Mouse (Mus musculus): ENCODE results near the gene Asb16.

DNA sequence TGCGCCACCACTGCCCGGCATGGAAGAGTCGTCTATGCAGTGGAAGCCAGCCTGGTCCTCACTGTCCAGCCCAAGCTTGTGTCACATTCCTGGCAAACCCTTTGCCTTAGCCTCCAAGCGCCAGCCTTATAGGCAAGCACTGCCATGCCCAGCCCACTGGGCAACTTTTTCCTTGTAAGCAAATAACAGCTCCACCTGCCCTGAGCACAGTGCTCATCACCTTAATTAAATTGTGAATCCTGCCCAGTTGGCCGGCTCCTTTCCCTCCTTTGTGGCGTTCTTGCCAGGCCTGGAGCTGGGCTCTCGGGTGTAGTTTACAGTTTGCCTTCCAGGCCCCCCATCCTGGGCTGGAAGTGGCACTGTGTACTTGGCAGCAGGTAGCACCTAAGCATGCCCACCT is 5.3 kb upstream of the Asb16 start:
- TF ChIP-seq CTCF (IDR thresholded peaks at IDR 0.05; ENCODE audit: low read depth): no peak
- no peak for TF ChIP-seq EP300 (IDR thresholded peaks at IDR 0.05; ENCODE audit: low read depth)

All from liver, embryonic 14.5 days (tissue).